ENCODE assay signal across 19 mouse cellular contexts in the genomic region with DNA sequence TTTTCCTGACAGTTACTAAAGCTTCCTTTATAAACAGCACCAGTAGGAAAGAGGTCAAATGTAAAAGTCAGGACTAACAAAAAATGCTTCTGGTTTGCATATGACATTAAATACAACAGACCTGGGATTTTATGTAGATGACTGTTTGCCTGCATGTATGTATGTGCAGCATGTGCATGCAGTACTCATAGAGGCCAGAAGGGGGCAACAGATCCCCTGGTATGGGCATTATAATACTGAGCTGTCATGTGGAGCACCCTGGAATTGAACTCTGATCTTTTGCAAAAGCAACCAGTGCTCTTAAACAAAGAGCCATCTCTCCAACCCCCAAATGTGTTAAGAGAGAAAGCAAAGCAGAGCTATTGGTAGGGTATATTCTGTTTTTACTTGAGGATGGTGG.
DNase-seq lines count a peak whose midpoint lies in the region; ATAC-seq and TF ChIP-seq lines count a peak whose summit lies in the region.
"Had no signal": no experiment of that assay in that cellular context is flagged by ENCODE, and none has a peak within 500 bp of the region (broad histone marks: within the 10 kb centered on the region; RNA-seq: fewer than 3 reads in every experiment).

No protein-coding gene starts in this region.

- H3K27me3 ChIP-seq in forebrain, postnatal 0 days (ENCODE audit: insufficient read depth, low read length), result no peaks in the 10 kb centered on the region
- no peaks in the 10 kb centered on the region for H3K27me3 ChIP-seq in forebrain, embryonic 14.5 days (replicated peaks; ENCODE audit: control insufficient read depth, insufficient read depth, low read length)
- no peaks in the 10 kb centered on the region for H3K27me3 ChIP-seq in testis, adult 2 months (ENCODE audit: control insufficient read depth, insufficient read depth, low read length)
- H3K27me3 ChIP-seq: midbrain, embryonic 12.5 days; neural tube, embryonic 12.5 days had no signal

- ATAC-seq in forebrain, postnatal 0 days, result no peak
- no peak for ATAC-seq in forebrain, embryonic 14.5 days

- no peaks in the 10 kb centered on the region for H3K4me1 ChIP-seq in forebrain, postnatal 0 days (ENCODE audit: insufficient read depth)
- no peaks in the 10 kb centered on the region for H3K4me1 ChIP-seq in forebrain, embryonic 14.5 days (ENCODE audit: control insufficient read depth, insufficient read depth, low read length)
- H3K4me1 ChIP-seq in testis, adult 2 months (ENCODE audit: control insufficient read depth, insufficient read depth, low read length), result peaks cover 5% of the 10 kb centered on the region
- H3K4me1 ChIP-seq: forebrain, embryonic 10.5 days; midbrain, embryonic 12.5 days had no signal

- TF ChIP-seq POLR2A in testis, adult 2 months (IDR thresholded peaks at IDR 0.05; ENCODE audit: control insufficient read depth, low read depth, low read length), result no peak

- H3K27ac ChIP-seq in forebrain, postnatal 0 days (ENCODE audit: low read depth, low read length), result no peak overlapping the region
- H3K27ac ChIP-seq in forebrain, embryonic 14.5 days (ENCODE audit: low read depth, low read length), result no peak overlapping the region
- H3K27ac ChIP-seq in layer of hippocampus, adult 2 months, result no peak overlapping the region
- no peak overlapping the region for H3K27ac ChIP-seq in testis, adult 2 months (ENCODE audit: control insufficient read depth, insufficient read depth, low read depth, low read length)
- H3K27ac ChIP-seq: forebrain, embryonic 10.5 days; macrophage; midbrain, embryonic 12.5 days; neural tube, embryonic 12.5 days had no signal

- H3K4me3 ChIP-seq in forebrain, postnatal 0 days (ENCODE audit: low read depth, low read length), result no peak overlapping the region
- H3K4me3 ChIP-seq in forebrain, embryonic 14.5 days (ENCODE audit: low read depth, low read length), result no peak overlapping the region
- no peak overlapping the region for H3K4me3 ChIP-seq in layer of hippocampus, adult 2 months
- no peak overlapping the region for H3K4me3 ChIP-seq in testis, adult 2 months (ENCODE audit: control insufficient read depth, low read depth, low read length)
- H3K4me3 ChIP-seq: forebrain, embryonic 10.5 days; midbrain, embryonic 12.5 days; neural tube, embryonic 12.5 days had no signal

- no peak overlapping the region for H3K9ac ChIP-seq in forebrain, postnatal 0 days
- no peak overlapping the region for H3K9ac ChIP-seq in forebrain, embryonic 14.5 days (ENCODE audit: low read length)
- H3K9ac ChIP-seq: midbrain, embryonic 12.5 days; neural tube, embryonic 12.5 days had no signal

- 0 out of 2 replicates have a peak, but pooled peaks cover 3% of the 10 kb centered on the region for H3K9me3 ChIP-seq in forebrain, postnatal 0 days (ENCODE audit: low read length)
- 0 out of 2 replicates have a peak, but pooled peaks cover 3% of the 10 kb centered on the region for H3K9me3 ChIP-seq in forebrain, embryonic 14.5 days (replicated peaks; ENCODE audit: control insufficient read depth, low read length)

- H3K4me2 ChIP-seq in forebrain, postnatal 0 days (ENCODE audit: low read depth), result no peak overlapping the region
- no peak overlapping the region for H3K4me2 ChIP-seq in forebrain, embryonic 14.5 days (ENCODE audit: low read length)
- H3K4me2 ChIP-seq: midbrain, embryonic 12.5 days; neural tube, embryonic 12.5 days had no signal

- TF ChIP-seq CTCF in forebrain, postnatal 0 days (IDR thresholded peaks at IDR 0.05; ENCODE audit: low read depth), result 0 out of 2 replicates have a peak, but pooled peaks have one; percentile 11
- TF ChIP-seq CTCF in layer of hippocampus, adult 2 months (conservative IDR thresholded peaks at IDR 0.05), result peak; percentile 60
- peak; percentile 4; the same call in 1 of the 2 replicates for TF ChIP-seq CTCF in testis, adult 2 months (IDR thresholded peaks at IDR 0.05; ENCODE audit: control insufficient read depth, insufficient read depth, insufficient replicate concordance, low read depth, low read length)

- peaks cover 67% of the 10 kb centered on the region for H3K36me3 ChIP-seq in forebrain, postnatal 0 days (ENCODE audit: insufficient read depth)
- peaks cover 28% of the 10 kb centered on the region for H3K36me3 ChIP-seq in forebrain, embryonic 14.5 days (ENCODE audit: control insufficient read depth, insufficient read depth, low read length)
- no peaks in the 10 kb centered on the region for H3K36me3 ChIP-seq in testis, adult 2 months (ENCODE audit: control insufficient read depth, insufficient read depth, low read length)
- H3K36me3 ChIP-seq: forebrain, embryonic 10.5 days had no signal

- no peak for DNase-seq in forebrain, postnatal 0 days
- DNase-seq in forebrain, embryonic 14.5 days (ENCODE audit: low spot score), result no peak
- DNase-seq in layer of hippocampus, adult 2 months (ENCODE audit: low spot score in 2 of 2), result no peak
- no peak for DNase-seq in layer of hippocampus, adult 9-11 months
- no peak for DNase-seq in testis, postnatal 14 days (ENCODE audit: low spot score)
- no peak for DNase-seq in right cerebral cortex, postnatal 25 days
- no peak for DNase-seq in cerebellum, postnatal 4 days (ENCODE audit: low spot score in 2 of 2)
- DNase-seq: adrenal gland, postnatal 25 days; cerebellum, adult 11-12 months; cerebellum, postnatal 14 days; heart, adult 18-20 months; kidney, adult 9 months; lung, adult 18-20 months; thymus, adult 18-20 months had no signal

Comparison
In these comparisons a context has a peak if more than half of its experiments do, and no peak if none do; other contexts are left out.
1. CTCF ChIP-seq: peak in every context shown above with its lines; median percentile 60 in layer of hippocampus, adult 2 months; 11 in forebrain, postnatal 0 days; 4 in testis, adult 2 months.